Mouse (Mus musculus) testis, adult 10 weeks (tissue): Measurements from ENCODE around the gene Apobec1. TPM values are rescaled to one million over a fixed set of nuclear protein-coding genes. Genes with fewer than 3 reads are reported as not detected.

Experiments used
- polyA plus RNA-seq: library from polyadenylated mRNA; stranded (reverse); fragments of 350-450 nt; fragmentation: Illumina TruSeq; extraction: RNeasy Lipid Tissue Mini Kit (QIAGEN cat#74804); gene quantifications from one replicate; pipeline ENCODE4 v1.2.3, GENCODE M21; 2014; ENCODE audit warnings: low read depth, low replicate concordance

The Apobec1 gene
- 2.2 TPM for polyA plus RNA-seq

DNA sequence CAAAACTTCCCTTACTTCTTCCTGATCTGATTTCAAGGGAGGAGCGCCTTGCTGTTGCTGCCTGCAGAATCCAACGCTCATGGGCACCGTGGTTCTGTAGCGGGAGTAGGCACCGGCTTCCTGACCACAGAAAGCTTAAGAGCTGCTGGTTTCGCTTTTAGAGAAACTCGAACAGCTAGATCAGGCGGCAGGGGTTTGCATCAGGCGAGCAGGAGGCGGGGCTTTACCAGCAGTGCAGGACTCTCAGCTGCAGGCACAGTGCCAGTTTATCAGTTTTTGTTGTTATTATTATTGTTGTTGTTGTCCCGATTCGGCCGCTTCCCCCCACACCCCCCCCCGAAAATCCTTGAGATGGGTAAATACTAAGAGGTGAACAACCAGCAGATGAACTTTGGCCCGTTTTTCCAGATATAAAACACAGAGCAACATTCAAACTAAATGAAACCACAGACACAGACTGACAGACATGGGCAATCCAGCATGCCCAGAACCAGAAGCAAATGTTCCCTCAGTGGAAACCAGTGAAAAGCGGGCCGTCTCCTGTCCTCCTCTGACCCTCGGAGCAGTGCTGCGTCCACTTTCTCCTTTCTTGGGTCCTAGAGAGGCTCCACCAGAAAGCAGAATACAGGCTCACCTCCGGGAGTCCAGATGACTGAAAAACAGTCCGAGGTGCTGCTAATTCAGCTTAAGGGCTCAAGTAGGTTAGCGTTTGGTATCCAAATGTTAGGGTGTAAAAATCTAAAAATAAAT, at the start of gene Apobec1:
TSS of gene Apobec1 (minus strand) at position 203 of the 750 bp plus-strand sequence.

DNA sequence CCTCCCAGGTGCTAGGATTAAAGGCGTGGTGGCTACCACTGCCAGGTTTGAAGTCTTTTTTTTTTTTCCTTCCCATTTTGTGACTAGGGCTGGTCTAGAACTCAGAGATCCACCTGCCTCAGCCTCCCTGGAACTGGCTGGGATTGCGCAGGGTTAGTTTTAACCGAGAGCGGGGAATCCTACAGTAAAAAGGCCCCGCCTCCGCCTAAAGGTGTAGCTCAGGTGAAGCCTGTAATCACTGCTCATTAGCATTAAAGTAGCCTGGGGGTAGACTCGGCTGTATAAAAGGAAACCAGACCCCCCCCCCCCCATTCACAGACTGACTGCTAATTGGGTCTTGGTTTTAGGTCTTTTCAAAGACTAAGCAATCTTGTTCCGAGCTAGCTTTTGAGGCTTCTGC, 23.9 kb upstream of the Apobec1 start, which contains the start of gene Dppa3:
TSS of gene Dppa3 (plus strand) at position 301 of the 400 bp plus-strand sequence.

DNA sequence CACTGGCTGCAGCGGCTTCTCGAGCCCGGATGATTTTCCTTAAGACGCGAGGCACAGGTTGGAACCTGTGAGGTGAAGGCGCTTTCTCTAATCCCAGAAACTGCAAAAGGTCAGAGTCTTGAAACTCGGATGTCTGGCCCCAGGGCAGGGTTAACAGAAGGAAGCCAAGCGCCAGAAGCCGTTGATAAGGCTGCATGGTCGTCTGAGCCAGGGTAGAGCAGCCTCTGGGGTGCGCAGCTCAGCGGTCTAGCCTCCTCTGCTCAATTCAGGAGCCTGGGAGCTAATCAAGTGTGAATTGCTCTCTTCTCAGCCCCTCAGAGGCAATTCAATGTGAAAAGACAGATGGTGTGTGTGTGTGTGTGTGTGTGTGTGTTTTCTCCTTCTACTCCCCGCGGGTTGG, 7.5 kb upstream of the Apobec1 start, which contains the start of gene Gdf3:
TSS of gene Gdf3 (minus strand) at position 317 of the 400 bp plus-strand sequence.

DNA sequence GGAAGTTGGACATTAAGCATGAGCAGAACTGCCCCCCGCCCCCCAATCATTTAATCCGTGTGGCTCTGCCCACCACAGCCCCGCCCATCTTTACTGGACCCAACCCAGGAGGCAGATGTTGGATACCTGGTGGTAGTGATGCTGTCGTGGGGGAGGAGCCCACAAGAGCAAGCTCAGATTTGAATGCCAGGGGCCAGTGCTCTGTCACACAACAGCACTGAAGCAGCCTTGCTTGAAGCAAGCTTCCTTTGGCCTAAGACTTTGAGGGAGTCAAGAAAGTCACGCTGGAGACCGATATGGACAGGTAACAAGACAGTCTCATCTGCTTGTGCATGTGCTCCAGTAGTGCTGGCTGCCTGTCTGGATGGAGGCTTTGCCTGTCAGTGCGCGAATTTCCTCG, 48.6 kb downstream of the Apobec1 start, which contains the start of gene Aicda:
TSS of gene Aicda (plus strand) at position 196 of the 400 bp plus-strand sequence.

Other genes with a start within 250 kb of the Apobec1 start
- 197 TPM for gene Rimklb, start 103.7 kb downstream of the Apobec1 start, polyA plus RNA-seq
- gene Mfap5, start 96.6 kb downstream of the Apobec1 start, polyA plus RNA-seq: 11.4 TPM
- gene Aicda, start 48.6 kb downstream of the Apobec1 start, polyA plus RNA-seq: not detected
- 0.15 TPM for gene Gdf3, start 7.6 kb upstream of the Apobec1 start, polyA plus RNA-seq
- gene Dppa3, start 24.0 kb upstream of the Apobec1 start, polyA plus RNA-seq: not detected
- 0.17 TPM for gene Nanog, start 105.0 kb upstream of the Apobec1 start, polyA plus RNA-seq
- gene Slc2a3, start 199.2 kb upstream of the Apobec1 start, polyA plus RNA-seq: 481 TPM
- 2.1 TPM for gene Foxj2, start 217.5 kb upstream of the Apobec1 start, polyA plus RNA-seq